Mouse (Mus musculus) thymus, postnatal 10 days (tissue): ENCODE measurements around the gene Srrm4.

Source experiments
- DNase-seq, 2 experiments: peaks; one replicate each; pipeline ENCODE4 v3.0.0; 2021; ENCODE audit warnings: low spot score in 2 of 2

Srrm4 gene

GRCm38 (mm10) chr5:116405934-116406333 lies 185.7 kb downstream of the Srrm4 start:
- DNase-seq: no peak

GRCm38 (mm10) chr5:116404063-116404462 lies 187.6 kb downstream of the Srrm4 start:
- DNase-seq: no peak

- no peak for DNase-seq
These were observed 190.8 kb downstream of the Srrm4 start for GRCm38 (mm10) chr5:116400801-116401200.

GRCm38 (mm10) chr5:116400042-116400730 lies 191.4 kb downstream of the Srrm4 start:
- no peak for DNase-seq

GRCm38 (mm10) chr5:116396104-116396503 lies 195.5 kb downstream of the Srrm4 start:
- DNase-seq: no peak

GRCm38 (mm10) chr5:116392603-116393002 lies 199.0 kb downstream of the Srrm4 start:
- no peak for DNase-seq

- no peak for DNase-seq
These were observed 201.6 kb downstream of the Srrm4 start for GRCm38 (mm10) chr5:116389856-116390542.

GRCm38 (mm10) chr5:116389321-116389720 lies 202.3 kb downstream of the Srrm4 start:
- DNase-seq: no peak
